Mouse (Mus musculus) spleen, adult 2 months (tissue): ENCODE measurements around the gene Uba1. TPM values are rescaled to one million over a fixed set of nuclear protein-coding genes. Genes with fewer than 3 reads are reported as not detected.
"Not testable (repeated sequence)": the region's sequence is repeated elsewhere in the genome, so short reads cannot be mapped to it uniquely, and the experiment has no call there.

ENCODE experiments used
- DNase-seq, 2 experiments: peaks; one replicate each; pipeline versions ENCODE4 v3.0.0 to v3.0.0-alpha.2; 2012 to 2021; ENCODE audit warnings: low spot score in 2 of 2, low read depth in 1 of 2
- H3K27ac ChIP-seq: fragments of 200-500 bp; 2 replicates; pipeline ENCODE4 v1.5.1; 2012; ENCODE audit warnings: low read length, inconsistent platforms; ENCODE audit not compliant: insufficient read depth
- H3K27me3 ChIP-seq: fragments of 200-500 bp; 2 replicates; pipeline ENCODE4 v1.6.1; 2012; ENCODE audit warnings: mild to moderate bottlenecking, moderate library complexity, low read length, inconsistent platforms; ENCODE audit not compliant: control insufficient read depth, insufficient read depth
- H3K36me3 ChIP-seq: fragments of 200-500 bp; 2 replicates; pipeline ENCODE4 v1.6.1; 2012; ENCODE audit warnings: mild to moderate bottlenecking, low read length, inconsistent platforms; ENCODE audit not compliant: control insufficient read depth, insufficient read depth
- H3K4me1 ChIP-seq: fragments of 200-500 bp; 2 replicates; pipeline ENCODE4 v1.6.1; 2011; ENCODE audit warnings: inconsistent platforms; ENCODE audit not compliant: control insufficient read depth, insufficient read depth, insufficient read length
- H3K4me3 ChIP-seq: fragments of 200-500 bp; 2 replicates; pipeline ENCODE4 v1.5.1; 2011; ENCODE audit warnings: mild to moderate bottlenecking, inconsistent platforms; ENCODE audit not compliant: insufficient read depth, insufficient read length; ENCODE audit errors: extremely low read depth
- CTCF ChIP-seq: fragments of 200-500 bp; IDR thresholded peaks from 2 replicates; pipeline ENCODE4 v1.5.1; 2011; ENCODE audit warnings: mild to moderate bottlenecking, inconsistent platforms; ENCODE audit not compliant: insufficient read depth, insufficient read length, insufficient replicate concordance; ENCODE audit errors: extremely low read depth
- POLR2A ChIP-seq: fragments of 200-500 bp; IDR thresholded peaks from 2 replicates; pipeline ENCODE4 v1.6.1; 2011; ENCODE audit warnings: low read depth, low read length, inconsistent platforms
- WGBS: fragments of 180-500 bp; shearing (Covaris S2); methylation state at CpG from one replicate; pipeline ENCODE4 v1.1.7; 2018; 5-methylcytosine and 5-hydroxymethylcytosine counted together
- polyA plus RNA-seq: library from polyadenylated mRNA; depleted of rRNA; stranded (reverse); fragments of >200 nt; gene quantifications from 2 replicates; pipeline ENCODE4 v1.2.3, GENCODE M21; 2012; rRNA removed

Gene Uba1
- polyA plus RNA-seq, 1 experiment: 188 TPM

GRCm38 (mm10) chrX:20704295-20705082 is 46.4 kb downstream of the Uba1 start:
- no peaks in the 10 kb centered on the region for H3K27me3 ChIP-seq
- no peaks in the 10 kb centered on the region for H3K4me1 ChIP-seq
- peak overlapping the region; percentile 74 for H3K4me3 ChIP-seq
- H3K27ac ChIP-seq: peak overlapping the region; percentile 72
- peak; percentile 7; the same call in 1 of the 2 replicates for TF ChIP-seq POLR2A
- no peak for TF ChIP-seq CTCF
- H3K36me3 ChIP-seq: no peaks in the 10 kb centered on the region
- WGBS: 25% methylated on average over 32 of the region's 32 CpGs
- DNase-seq: peak; percentile 44 to 53

GRCm38 (mm10) chrX:20705083-20705402 is 46.9 kb downstream of the Uba1 start:
- WGBS: 32% methylated on average over 3 of the region's 3 CpGs
- no peaks in the 10 kb centered on the region for H3K36me3 ChIP-seq
- no peaks in the 10 kb centered on the region for H3K4me1 ChIP-seq
- H3K4me3 ChIP-seq: no peak overlapping the region
- TF ChIP-seq POLR2A (no peak), CTCF (no peak)
- H3K27ac ChIP-seq: no peak overlapping the region
- no peak for DNase-seq
- H3K27me3 ChIP-seq: no peaks in the 10 kb centered on the region

- 68% methylated on average over 5 of the region's 5 CpGs for WGBS
- no peaks in the 10 kb centered on the region for H3K36me3 ChIP-seq
- no peak overlapping the region for H3K27ac ChIP-seq
- H3K4me1 ChIP-seq: no peaks in the 10 kb centered on the region
- H3K4me3 ChIP-seq: no peak overlapping the region
- no peak for TF ChIP-seq POLR2A
- no peak for DNase-seq
- no peaks in the 10 kb centered on the region for H3K27me3 ChIP-seq
Observed at GRCm38 (mm10) chrX:20728681-20729080, 70.6 kb downstream of the Uba1 start.

- not testable (repeated sequence) for H3K4me3 ChIP-seq, H3K27me3 ChIP-seq, H3K27ac ChIP-seq, H3K36me3 ChIP-seq, H3K4me1 ChIP-seq
- WGBS: 60% methylated on average over 10 of the region's 10 CpGs
- DNase-seq: peak in 1 of 2 experiments; percentile 2
Observed at GRCm38 (mm10) chrX:20730048-20730447, 71.9 kb downstream of the Uba1 start.

Other genes starting within 250 kb of the Uba1 start
- gene Jade3, start 232.6 kb upstream of the Uba1 start, polyA plus RNA-seq: 0.31 and 0.36 TPM in 2 replicates
- gene Rgn, start 108.5 kb upstream of the Uba1 start, polyA plus RNA-seq: not detected in 2 replicates
- gene Rbm10, start 40.8 kb upstream of the Uba1 start, polyA plus RNA-seq: 47.5 and 64.5 TPM in 2 replicates
- 64.1 and 65.4 TPM in 2 replicates for gene Ndufb11, start 40.7 kb upstream of the Uba1 start, polyA plus RNA-seq
- 81.6 and 90.8 TPM in 2 replicates for gene Cdk16, start 29.6 kb downstream of the Uba1 start, polyA plus RNA-seq
- 16.1 and 16.2 TPM in 2 replicates for gene Usp11, start 45.6 kb downstream of the Uba1 start, polyA plus RNA-seq
- 143 and 164 TPM in 2 replicates for gene Araf, start 139.5 kb downstream of the Uba1 start, polyA plus RNA-seq
- gene Timp1, start 211.8 kb downstream of the Uba1 start, polyA plus RNA-seq: 5.9 and 7.7 TPM in 2 replicates